Mouse (Mus musculus) lung, postnatal 0 days (tissue): ENCODE data around the gene 1700056E22Rik. TPM values are rescaled to one million over a fixed set of nuclear protein-coding genes. Genes with fewer than 3 reads are reported as not detected.

Experiments used
- ATAC-seq: fragments of 200-750 bp; cut with Nextera tagmentation; 2 replicates; pipeline ENCODE4 v1.8.0; 2017; ENCODE audit warnings: moderate library complexity
- DNase-seq: peaks from one replicate; pipeline ENCODE4 v3.0.0-alpha.2; 2016; ENCODE audit warnings: low spot score
- H3K27ac ChIP-seq: fragments of 300-500 bp; sonication (generic); 2 replicates; pipeline ENCODE4 v1.5.1; 2014; ENCODE audit warnings: antibody characterized with exemption, mild to moderate bottlenecking, low read length, mixed read lengths
- H3K27me3 ChIP-seq: fragments of 300-500 bp; sonication (generic); replicated peaks from 2 replicates; pipeline ENCODE4 v1.6.1; 2014; ENCODE audit warnings: low read length, mixed read lengths; ENCODE audit not compliant: insufficient read depth
- H3K36me3 ChIP-seq: fragments of 300-500 bp; sonication (generic); 2 replicates; pipeline ENCODE4 v1.6.1; 2014; ENCODE audit warnings: low read length, mixed read lengths; ENCODE audit not compliant: insufficient read depth
- H3K4me1 ChIP-seq: fragments of 300-500 bp; sonication (generic); 2 replicates; pipeline ENCODE4 v1.6.1; 2014; ENCODE audit warnings: antibody characterized with exemption, low read depth, low read length, mixed read lengths; ENCODE audit not compliant: insufficient read depth
- H3K4me2 ChIP-seq: fragments of 300-500 bp; sonication (generic); replicated peaks from 2 replicates; pipeline ENCODE4 v1.6.1; 2014; ENCODE audit warnings: low read depth, mild to moderate bottlenecking, low read length, moderate library complexity, mixed read lengths
- H3K4me3 ChIP-seq: fragments of 300-500 bp; sonication (generic); 2 replicates; pipeline ENCODE4 v1.5.1; 2014; ENCODE audit warnings: low read depth, low read length
- H3K9ac ChIP-seq: fragments of 300-500 bp; sonication (generic); replicated peaks from 2 replicates; pipeline ENCODE4 v1.6.1; 2014; ENCODE audit warnings: low read depth, mild to moderate bottlenecking
- H3K9me3 ChIP-seq: fragments of 300-500 bp; sonication (generic); 2 replicates; pipeline ENCODE4 v1.6.1; 2016; ENCODE audit warnings: low read length, mixed read lengths
- CTCF ChIP-seq: IDR thresholded peaks from 2 replicates; pipeline ENCODE4 v1.5.1; 2016; ENCODE audit warnings: antibody characterized with exemption, mild to moderate bottlenecking
- EP300 ChIP-seq: IDR thresholded peaks from 2 replicates; pipeline ENCODE4 v1.6.1; 2016; ENCODE audit warnings: antibody characterized with exemption, mild to moderate bottlenecking, control low read depth
- WGBS: fragments of 180-500 bp; shearing (Covaris S2); extraction: QIAGEN DNeasy Blood & Tissue Kit; methylation state at CpG from one replicate; pipeline ENCODE4 v1.1.7; 2014; 5-methylcytosine and 5-hydroxymethylcytosine counted together
- polyA plus RNA-seq: library from polyadenylated mRNA; unstranded; fragments of >200 nt; fragmentation: Nextera tagmentation; extraction: Ambion mirVana; gene quantifications from 2 replicates; pipeline ENCODE4 v1.2.1, GENCODE M21; 2015

Gene 1700056E22Rik
- polyA plus RNA-seq, 1 experiment from 2014 or later = 2.3 TPM

- no peak for ATAC-seq
- H3K4me1 ChIP-seq = no peaks in the 10 kb centered on the region
- no peak overlapping the region for H3K4me3 ChIP-seq
- no peaks in the 10 kb centered on the region for H3K36me3 ChIP-seq
- H3K27ac ChIP-seq = no peak overlapping the region
- H3K9me3 ChIP-seq = no peaks in the 10 kb centered on the region
- no peak overlapping the region for H3K9ac ChIP-seq
- H3K4me2 ChIP-seq = no peak overlapping the region
- 87% methylated on average over 11 of the region's 11 CpGs for WGBS
- no peak for DNase-seq
- no peak for TF ChIP-seq EP300
- TF ChIP-seq CTCF = no peak
- no peaks in the 10 kb centered on the region for H3K27me3 ChIP-seq
Measured at GRCm38 (mm10) chr1:184040181-184040580, 6.1 kb upstream of the 1700056E22Rik start.

DNA sequence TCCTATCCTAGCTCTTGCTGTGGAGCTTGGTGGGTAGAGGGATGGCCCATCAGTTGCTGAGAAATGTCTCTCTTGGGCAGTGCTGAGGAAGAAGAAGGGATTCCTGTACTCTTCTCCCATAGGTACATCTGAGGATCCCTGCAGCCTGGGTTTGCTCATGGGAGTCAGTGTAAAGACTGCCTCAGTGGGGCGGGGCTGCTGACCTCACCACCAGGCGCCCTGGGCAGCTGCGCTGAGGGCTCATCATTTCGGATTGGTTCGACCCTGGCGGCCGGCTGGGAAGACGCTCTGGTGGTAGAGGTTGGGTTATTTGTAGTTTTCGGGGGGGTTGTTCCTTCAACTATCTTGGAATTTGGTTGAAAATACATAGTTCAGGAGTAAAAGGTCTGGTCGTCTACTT is 5.2 kb upstream of the 1700056E22Rik start:
- TF ChIP-seq CTCF (no peak), EP300 (no peak)
- no peaks in the 10 kb centered on the region for H3K9me3 ChIP-seq
- no peaks in the 10 kb centered on the region for H3K4me1 ChIP-seq
- H3K4me2 ChIP-seq = no peak overlapping the region
- DNase-seq (no peak), ATAC-seq (no peak)
- H3K4me3 ChIP-seq = no peak overlapping the region
- WGBS = 95% methylated on average over 10 of the region's 10 CpGs
- no peak overlapping the region for H3K9ac ChIP-seq
- no peak overlapping the region for H3K27ac ChIP-seq
- no peaks in the 10 kb centered on the region for H3K27me3 ChIP-seq
- H3K36me3 ChIP-seq = no peaks in the 10 kb centered on the region

GRCm38 (mm10) chr1:184037802-184038201 is 3.7 kb upstream of the 1700056E22Rik start:
- H3K4me3 ChIP-seq = no peak overlapping the region
- DNase-seq (no peak), ATAC-seq (no peak)
- WGBS = 80% methylated on average over 4 of the region's 4 CpGs
- TF ChIP-seq CTCF (no peak), EP300 (no peak)
- no peaks in the 10 kb centered on the region for H3K27me3 ChIP-seq
- H3K4me2 ChIP-seq = no peak overlapping the region
- H3K36me3 ChIP-seq = no peaks in the 10 kb centered on the region
- H3K9ac ChIP-seq = no peak overlapping the region
- H3K27ac ChIP-seq = no peak overlapping the region
- H3K9me3 ChIP-seq = no peaks in the 10 kb centered on the region
- no peaks in the 10 kb centered on the region for H3K4me1 ChIP-seq

DNA sequence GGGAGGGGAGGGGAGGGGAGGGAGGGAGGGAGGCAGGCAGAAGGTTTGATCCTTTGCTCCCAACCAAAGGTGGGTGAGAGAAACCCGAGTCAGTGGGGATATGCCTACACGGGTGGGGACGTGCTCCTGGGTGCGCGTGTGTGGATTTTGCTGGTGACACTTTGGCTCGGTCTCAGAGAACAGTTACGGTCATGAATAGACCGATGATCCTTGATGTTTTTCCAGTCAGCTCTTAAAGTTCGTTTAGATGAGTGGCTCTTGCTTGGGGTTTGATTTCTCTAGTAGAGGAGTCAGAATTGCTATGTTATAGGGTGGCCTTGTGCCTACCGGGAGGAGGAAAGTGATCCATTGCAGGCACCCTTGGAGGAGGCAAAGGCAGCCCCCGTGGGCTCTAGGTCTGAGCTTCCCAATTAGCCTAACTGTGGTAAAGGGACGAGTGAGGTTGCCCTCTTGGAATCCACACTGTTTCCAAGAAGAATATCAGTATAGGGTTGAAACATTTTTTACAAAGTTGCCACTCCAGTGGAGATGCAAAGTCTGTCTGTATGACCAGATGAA is 1.3 kb upstream of the 1700056E22Rik start:
- 13% methylated on average over 12 of the region's 12 CpGs for WGBS
- peak; percentile 20 for DNase-seq
- Histone ChIP-seq H3K4me2 (peak overlapping the region; percentile 70), H3K9ac (no peak overlapping the region), H3K27me3 (no peaks in the 10 kb centered on the region), H3K4me1 (no peaks in the 10 kb centered on the region), H3K4me3 (peak overlapping the region; percentile 53), H3K27ac (no peak overlapping the region), H3K36me3 (no peaks in the 10 kb centered on the region), H3K9me3 (no peaks in the 10 kb centered on the region)
- TF ChIP-seq EP300 = no peak
- TF ChIP-seq CTCF = no peak
- ATAC-seq = no peak

DNA sequence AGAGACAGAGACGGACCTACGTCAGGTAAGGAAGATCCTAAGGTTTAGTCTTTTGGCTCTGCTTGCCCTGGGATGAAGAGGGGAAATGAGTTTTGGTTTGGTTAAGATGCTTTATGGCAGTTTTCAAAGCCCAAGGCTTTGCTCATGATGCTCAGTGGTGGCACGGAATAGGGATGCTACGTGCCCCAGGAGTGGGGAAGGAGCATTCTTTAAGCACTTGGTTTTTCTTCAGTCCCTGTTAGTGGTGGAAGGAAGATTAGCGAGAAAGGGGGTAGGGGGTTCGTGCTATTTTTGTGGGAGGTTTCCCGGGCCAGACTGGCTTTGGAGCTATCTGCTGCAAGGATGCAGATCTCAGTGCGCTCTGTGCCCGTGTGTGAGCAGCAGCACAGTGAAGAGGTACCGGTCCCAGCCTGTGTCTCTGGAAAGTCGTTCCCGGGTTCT is 660 bp upstream of the 1700056E22Rik start:
- Histone ChIP-seq H3K27ac (no peak overlapping the region), H3K4me1 (no peaks in the 10 kb centered on the region), H3K27me3 (no peaks in the 10 kb centered on the region), H3K9me3 (no peaks in the 10 kb centered on the region), H3K9ac (peak overlapping the region; percentile 32), H3K4me2 (peak overlapping the region; percentile 70), H3K36me3 (no peaks in the 10 kb centered on the region), H3K4me3 (peak overlapping the region; percentile 53)
- DNase-seq (peak; percentile 40), ATAC-seq (no peak)
- TF ChIP-seq EP300 = no peak
- TF ChIP-seq CTCF = no peak
- under 1% methylated on average over 12 of the region's 12 CpGs for WGBS

DNA sequence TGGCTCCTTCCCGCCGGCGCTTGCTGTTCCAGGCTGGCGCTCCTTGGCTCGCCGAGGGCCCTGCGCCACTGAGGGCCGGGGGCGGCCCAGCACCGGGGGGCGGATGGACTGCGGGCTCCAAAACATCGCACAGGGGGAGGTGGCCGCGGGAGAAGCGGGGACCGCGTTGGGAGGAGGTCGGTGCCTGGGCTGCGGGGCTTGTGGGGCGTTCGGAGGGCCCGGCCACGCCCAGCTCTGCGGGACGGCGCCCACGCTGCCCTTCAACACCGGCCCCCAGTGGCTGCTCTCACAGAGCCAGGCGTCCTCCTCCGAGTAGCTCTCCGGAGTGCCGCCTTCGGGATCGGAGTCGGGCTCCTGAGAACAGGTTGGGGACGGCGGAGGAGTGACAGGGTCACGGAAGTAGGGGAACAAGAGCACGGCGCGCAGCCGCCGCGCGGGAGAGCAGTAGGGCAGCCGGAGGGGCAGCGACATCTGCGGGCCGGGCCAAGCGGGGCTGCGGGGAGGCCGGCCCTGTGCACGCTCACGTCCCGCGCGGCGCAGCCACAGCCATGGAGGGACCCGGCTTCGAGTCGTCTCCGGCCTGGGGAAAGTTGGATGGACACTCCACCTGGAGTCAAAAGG is 601 bp downstream of the 1700056E22Rik start:
- no peaks in the 10 kb centered on the region for H3K9me3 ChIP-seq
- under 1% methylated on average over 53 of the region's 63 CpGs for WGBS
- H3K27ac ChIP-seq = peak overlapping the region; percentile 96
- peak overlapping the region; percentile 86 for H3K9ac ChIP-seq
- no peaks in the 10 kb centered on the region for H3K4me1 ChIP-seq
- no peaks in the 10 kb centered on the region for H3K27me3 ChIP-seq
- TF ChIP-seq EP300 (no peak), CTCF (peak; percentile 62)
- H3K4me2 ChIP-seq = peak overlapping the region; percentile 97
- DNase-seq = peak; percentile 85
- peak; percentile 77 for ATAC-seq
- peak overlapping the region; percentile 53 for H3K4me3 ChIP-seq
- no peaks in the 10 kb centered on the region for H3K36me3 ChIP-seq
